9 mouse cellular contexts compared by ENCODE assay signal in the genomic region with DNA sequence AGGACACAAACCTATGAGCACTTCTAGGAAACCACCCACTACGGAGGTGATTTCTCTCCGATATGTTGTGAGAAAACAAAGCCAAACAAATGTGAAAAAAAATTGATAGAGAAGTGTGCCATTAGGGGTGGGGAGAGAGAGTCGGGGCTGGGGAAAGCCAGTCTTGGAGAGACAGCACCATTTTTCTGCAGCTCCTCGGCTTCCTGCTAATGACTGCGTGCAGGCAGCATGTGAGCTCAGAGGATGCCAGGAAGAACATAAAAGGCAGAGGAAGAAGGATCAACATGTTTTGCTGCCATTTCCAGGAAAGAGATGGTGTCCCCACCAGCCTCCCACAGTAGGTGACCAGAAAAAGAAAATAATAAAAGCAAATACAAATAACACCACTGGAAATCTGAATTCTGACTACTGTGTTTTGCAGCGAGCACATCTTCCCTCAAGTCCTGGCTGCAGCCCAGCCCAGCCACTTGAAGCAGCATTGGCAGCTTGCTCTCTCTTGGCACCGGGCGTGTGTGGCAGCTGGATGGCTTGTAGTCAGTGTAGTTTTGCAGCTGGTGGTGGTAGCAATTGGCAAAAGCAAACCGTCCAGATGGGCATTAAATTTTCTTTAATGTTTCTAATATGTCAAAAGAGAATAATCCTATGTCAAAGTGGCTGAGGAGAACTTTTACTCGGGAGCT.
A peak's percentile ranks its signal among the peaks of the same experiment; 100 is the strongest.
DNase-seq lines count a peak whose midpoint lies in the region; ATAC-seq lines count a peak whose summit lies in the region.
"Had no signal": no experiment of that assay in that cellular context is flagged by ENCODE, and none has a peak within 500 bp of the region (broad histone marks: within the 10 kb centered on the region; RNA-seq: fewer than 3 reads in every experiment).

No protein-coding gene starts in this region.

- peak; percentile 17 for DNase-seq in 3T3-L1 (ENCODE audit: low read depth, low spot score)
- peak; percentile 54 to 85 for DNase-seq in cerebellum, postnatal 4 days (ENCODE audit: low spot score in 2 of 2)
- peak; percentile 74 to 77 for DNase-seq in layer of hippocampus, postnatal 10 days (ENCODE audit: low spot score in 2 of 2)
- peak; percentile 69 for DNase-seq in telencephalon, adult 2 months (ENCODE audit: low read depth, low spot score)
- no peak for DNase-seq in thymus, postnatal 36 days
- no peak for DNase-seq in kidney, adult 9 months

- H3K9ac ChIP-seq in forebrain, embryonic 15.5 days (replicated peaks) = no peak overlapping the region
- H3K9ac ChIP-seq in forebrain, embryonic 12.5 days = no peak overlapping the region
- H3K9ac ChIP-seq: neural tube, embryonic 12.5 days had no signal

- peak overlapping the region; percentile 80 for H3K27ac ChIP-seq in forebrain, embryonic 15.5 days (replicated peaks)
- H3K27ac ChIP-seq in forebrain, embryonic 12.5 days = no peak overlapping the region
- H3K27ac ChIP-seq: neural tube, embryonic 12.5 days had no signal

- peak; percentile 90 for ATAC-seq in forebrain, embryonic 15.5 days (replicated peaks)
- no peak for ATAC-seq in forebrain, embryonic 12.5 days (ENCODE audit: low FRiP score)

- peak overlapping the region; percentile 18 for H3K4me2 ChIP-seq in forebrain, embryonic 15.5 days (replicated peaks)
- no peak overlapping the region for H3K4me2 ChIP-seq in forebrain, embryonic 12.5 days
- H3K4me2 ChIP-seq: neural tube, embryonic 12.5 days had no signal

- no peaks in the 10 kb centered on the region for H3K27me3 ChIP-seq in forebrain, embryonic 15.5 days
- peaks cover 5% of the 10 kb centered on the region; the same call in 1 of the 2 replicates for H3K27me3 ChIP-seq in forebrain, embryonic 12.5 days
- H3K27me3 ChIP-seq: neural tube, embryonic 12.5 days had no signal

- no peak overlapping the region for H3K4me3 ChIP-seq in forebrain, embryonic 15.5 days
- no peak overlapping the region for H3K4me3 ChIP-seq in forebrain, embryonic 12.5 days (replicated peaks)
- H3K4me3 ChIP-seq: neural tube, embryonic 12.5 days had no signal

- H3K4me1 ChIP-seq in forebrain, embryonic 15.5 days = peaks cover 12% of the 10 kb centered on the region
- H3K4me1 ChIP-seq in forebrain, embryonic 12.5 days = no peaks in the 10 kb centered on the region
- H3K4me1 ChIP-seq: neural tube, embryonic 12.5 days had no signal

- H3K36me3 ChIP-seq in forebrain, embryonic 15.5 days = no peaks in the 10 kb centered on the region
- no peaks in the 10 kb centered on the region for H3K36me3 ChIP-seq in forebrain, embryonic 12.5 days (replicated peaks)
- H3K36me3 ChIP-seq: neural tube, embryonic 12.5 days had no signal

- WGBS in forebrain, embryonic 15.5 days = 33% methylated on average over 10 of the region's 10 CpGs
- 82% methylated on average over 10 of the region's 10 CpGs for WGBS in forebrain, embryonic 12.5 days

- H3K9me3 ChIP-seq in forebrain, embryonic 15.5 days = no peaks in the 10 kb centered on the region
- H3K9me3 ChIP-seq in forebrain, embryonic 12.5 days = no peaks in the 10 kb centered on the region
- H3K9me3 ChIP-seq: neural tube, embryonic 12.5 days had no signal

Comparison
In these comparisons a context has a peak if more than half of its experiments do, and no peak if none do; other contexts are left out.
1. DNase-seq: peak in 3T3-L1 (single experiment), cerebellum, postnatal 4 days (2 of 2), layer of hippocampus, postnatal 10 days (2 of 2) and telencephalon, adult 2 months (single experiment); none in thymus, postnatal 36 days (0 of 2) and kidney, adult 9 months (single experiment).